ENCODE assay signal across 25 mouse cellular contexts in the genomic region with DNA sequence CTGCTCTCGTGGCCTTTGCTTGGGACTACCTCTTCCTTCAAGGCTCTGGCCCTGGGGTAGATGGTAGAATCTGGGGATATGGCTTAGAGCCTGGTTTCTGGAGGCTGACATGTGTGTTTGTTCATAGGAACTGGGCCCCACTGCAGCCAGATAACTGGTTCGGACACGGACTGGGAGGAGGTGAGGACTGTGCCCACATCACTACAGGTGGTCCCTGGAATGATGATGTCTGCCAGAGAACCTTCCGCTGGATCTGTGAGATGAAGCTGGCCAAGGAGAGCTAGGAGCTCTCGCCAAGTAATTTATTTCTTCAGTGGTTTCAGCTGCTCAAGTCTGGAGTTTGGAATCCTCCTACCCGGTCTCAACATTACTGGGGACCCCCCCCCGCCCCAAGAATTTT. TPM values are rescaled to one million over a fixed set of nuclear protein-coding genes. Genes with fewer than 3 reads are reported as not detected.
A peak's percentile ranks its signal among the peaks of the same experiment; 100 is the strongest.
DNase-seq lines count a peak whose midpoint lies in the region; ATAC-seq and TF ChIP-seq lines count a peak whose summit lies in the region.
"Had no signal": no experiment of that assay in that cellular context is flagged by ENCODE, and none has a peak within 500 bp of the region (broad histone marks: within the 10 kb centered on the region; RNA-seq: fewer than 3 reads in every experiment).

No protein-coding gene starts in this region.

- DNase-seq in midbrain, postnatal 0 days (ENCODE audit: low spot score) = peak; percentile 34
- no peak for DNase-seq in midbrain, embryonic 14.5 days
- peak; percentile 52 to 71 for DNase-seq in cerebellum, adult 2 months
- DNase-seq in cerebellum, postnatal 10 days = peak; percentile 90 to 93
- DNase-seq in forebrain, embryonic 14.5 days (ENCODE audit: low spot score) = no peak
- DNase-seq in urinary bladder, postnatal 14 days (ENCODE audit: low spot score) = no peak
- no peak for DNase-seq in hindbrain, embryonic 10.5 days (ENCODE audit: low spot score)
- DNase-seq: adrenal gland, adult 8-10 months; adrenal gland, postnatal 36 days; embryo, embryonic 11 days; gastrocnemius, postnatal 10 days; heart, adult 2 months; kidney, adult 9 months had no signal

- no peak overlapping the region for H3K4me2 ChIP-seq in midbrain, postnatal 0 days (ENCODE audit: low read depth, low read length, poor library complexity, severe bottlenecking)
- H3K4me2 ChIP-seq in midbrain, embryonic 14.5 days (ENCODE audit: low read length) = no peak overlapping the region
- H3K4me2 ChIP-seq in forebrain, embryonic 14.5 days (ENCODE audit: low read length) = no peak overlapping the region
- H3K4me2 ChIP-seq: embryonic facial prominence, embryonic 15.5 days; forebrain, embryonic 15.5 days; heart, embryonic 11.5 days; heart, embryonic 15.5 days; hindbrain, embryonic 12.5 days had no signal

- H3K27ac ChIP-seq in midbrain, postnatal 0 days (ENCODE audit: low read depth, low read length) = no peak overlapping the region
- H3K27ac ChIP-seq in midbrain, embryonic 14.5 days (replicated peaks; ENCODE audit: low read depth, low read length) = no peak overlapping the region
- H3K27ac ChIP-seq in cerebellum, adult 2 months (ENCODE audit: insufficient read depth, low read length) = no peak overlapping the region
- no peak overlapping the region for H3K27ac ChIP-seq in forebrain, embryonic 14.5 days (ENCODE audit: low read depth, low read length)
- no peak overlapping the region for H3K27ac ChIP-seq in hindbrain, embryonic 10.5 days
- H3K27ac ChIP-seq: embryonic facial prominence, embryonic 15.5 days; forebrain, embryonic 10.5 days; forebrain, embryonic 15.5 days; heart, adult 2 months; heart, embryonic 15.5 days; hindbrain, embryonic 12.5 days had no signal

- 77% methylated on average over 7 of the region's 7 CpGs for WGBS in midbrain, postnatal 0 days
- 77% methylated on average over 7 of the region's 7 CpGs for WGBS in midbrain, embryonic 14.5 days
- 25% methylated on average over 7 of the region's 7 CpGs for WGBS in cerebellum, adult 2 months
- WGBS in forebrain, embryonic 14.5 days = 76% methylated on average over 7 of the region's 7 CpGs
- WGBS in hindbrain, embryonic 10.5 days = 85% methylated on average over 7 of the region's 7 CpGs

- no peak for ATAC-seq in midbrain, postnatal 0 days (ENCODE audit: low FRiP score)
- no peak for ATAC-seq in midbrain, embryonic 14.5 days (ENCODE audit: low FRiP score, low TSS enrichment)
- no peak for ATAC-seq in forebrain, embryonic 14.5 days
- ATAC-seq: forebrain, embryonic 15.5 days; hindbrain, embryonic 16.5 days; inflammation-experienced regulatory T-cells, adult 6 months; intestine, postnatal 0 days had no signal

- no peak overlapping the region for H3K4me3 ChIP-seq in midbrain, postnatal 0 days (ENCODE audit: low read depth, low read length)
- no peak overlapping the region for H3K4me3 ChIP-seq in midbrain, embryonic 14.5 days (replicated peaks; ENCODE audit: low read depth, low read length)
- peak overlapping the region; percentile 5 for H3K4me3 ChIP-seq in cerebellum, adult 2 months (replicated peaks; ENCODE audit: insufficient read depth, low read depth, low read length)
- H3K4me3 ChIP-seq in forebrain, embryonic 14.5 days (ENCODE audit: low read depth, low read length) = no peak overlapping the region
- H3K4me3 ChIP-seq in hindbrain, embryonic 10.5 days = no peak overlapping the region
- H3K4me3 ChIP-seq: embryonic facial prominence, embryonic 15.5 days; erythroblast, embryonic 14.5 days; forebrain, embryonic 10.5 days; forebrain, embryonic 15.5 days; heart, adult 2 months; heart, embryonic 15.5 days; hindbrain, embryonic 12.5 days had no signal

- H3K4me1 ChIP-seq in midbrain, postnatal 0 days (ENCODE audit: insufficient read depth, low read length) = no peaks in the 10 kb centered on the region
- H3K4me1 ChIP-seq in midbrain, embryonic 14.5 days (ENCODE audit: control insufficient read depth, insufficient read depth, low read length) = no peaks in the 10 kb centered on the region
- peaks cover 4% of the 10 kb centered on the region; the same call in 1 of the 2 replicates for H3K4me1 ChIP-seq in cerebellum, adult 2 months (ENCODE audit: control insufficient read depth, insufficient read depth, low read length)
- H3K4me1 ChIP-seq in forebrain, embryonic 14.5 days (ENCODE audit: control insufficient read depth, insufficient read depth, low read length) = no peaks in the 10 kb centered on the region
- H3K4me1 ChIP-seq in hindbrain, embryonic 10.5 days (replicated peaks) = peaks cover 8% of the 10 kb centered on the region; the same call in 1 of the 2 replicates
- H3K4me1 ChIP-seq: embryonic facial prominence, embryonic 15.5 days; forebrain, embryonic 15.5 days; heart, embryonic 15.5 days; hindbrain, embryonic 12.5 days had no signal

- TF ChIP-seq POLR2A in cerebellum, adult 2 months (IDR thresholded peaks at IDR 0.05; ENCODE audit: borderline replicate concordance, insufficient read depth, low read length) = no peak

- H3K36me3 ChIP-seq in midbrain, postnatal 0 days (ENCODE audit: insufficient read depth, low read length) = no peaks in the 10 kb centered on the region
- no peaks in the 10 kb centered on the region for H3K36me3 ChIP-seq in midbrain, embryonic 14.5 days (ENCODE audit: control insufficient read depth, insufficient read depth, low read length)
- no peaks in the 10 kb centered on the region for H3K36me3 ChIP-seq in forebrain, embryonic 14.5 days (ENCODE audit: control insufficient read depth, insufficient read depth, low read length)
- H3K36me3 ChIP-seq in hindbrain, embryonic 10.5 days = no peaks in the 10 kb centered on the region
- H3K36me3 ChIP-seq: embryonic facial prominence, embryonic 15.5 days; forebrain, embryonic 10.5 days; forebrain, embryonic 15.5 days; heart, embryonic 15.5 days; hindbrain, embryonic 12.5 days had no signal

- no peak for TF ChIP-seq CTCF in midbrain, postnatal 0 days (IDR thresholded peaks at IDR 0.05)
- no peak for TF ChIP-seq CTCF in cerebellum, adult 2 months (IDR thresholded peaks at IDR 0.05; ENCODE audit: borderline replicate concordance, insufficient read depth, low read depth, low read length)

- H3K9ac ChIP-seq in midbrain, postnatal 0 days (replicated peaks; ENCODE audit: low read length, poor library complexity, severe bottlenecking) = no peak overlapping the region
- H3K9ac ChIP-seq in midbrain, embryonic 14.5 days (replicated peaks; ENCODE audit: low read length) = no peak overlapping the region
- no peak overlapping the region for H3K9ac ChIP-seq in forebrain, embryonic 14.5 days (ENCODE audit: low read length)
- H3K9ac ChIP-seq: embryonic facial prominence, embryonic 15.5 days; forebrain, embryonic 15.5 days; heart, embryonic 15.5 days; hindbrain, embryonic 12.5 days had no signal

- H3K9me3 ChIP-seq in midbrain, postnatal 0 days (ENCODE audit: low read length) = no peaks in the 10 kb centered on the region
- H3K9me3 ChIP-seq in midbrain, embryonic 14.5 days (ENCODE audit: control insufficient read depth, low read length) = no peaks in the 10 kb centered on the region
- H3K9me3 ChIP-seq in forebrain, embryonic 14.5 days (replicated peaks; ENCODE audit: control insufficient read depth, low read length) = no peaks in the 10 kb centered on the region
- no peaks in the 10 kb centered on the region for H3K9me3 ChIP-seq in hindbrain, embryonic 10.5 days
- H3K9me3 ChIP-seq: embryonic facial prominence, embryonic 15.5 days; forebrain, embryonic 10.5 days; forebrain, embryonic 15.5 days; heart, embryonic 15.5 days; hindbrain, embryonic 12.5 days had no signal

- H3K27me3 ChIP-seq in midbrain, postnatal 0 days (ENCODE audit: insufficient read depth, low read length) = no peaks in the 10 kb centered on the region
- no peaks in the 10 kb centered on the region for H3K27me3 ChIP-seq in midbrain, embryonic 14.5 days (ENCODE audit: control insufficient read depth, insufficient read depth, low read length)
- no peaks in the 10 kb centered on the region for H3K27me3 ChIP-seq in cerebellum, adult 2 months (ENCODE audit: control insufficient read depth, insufficient read depth, low read length)
- no peaks in the 10 kb centered on the region for H3K27me3 ChIP-seq in forebrain, embryonic 14.5 days (replicated peaks; ENCODE audit: control insufficient read depth, insufficient read depth, low read length)
- H3K27me3 ChIP-seq in hindbrain, embryonic 10.5 days (ENCODE audit: insufficient read depth, poor library complexity, severe bottlenecking) = no peaks in the 10 kb centered on the region
- H3K27me3 ChIP-seq: embryonic facial prominence, embryonic 15.5 days; forebrain, embryonic 15.5 days; hindbrain, embryonic 12.5 days had no signal

RNA-seq across cellular contexts. Expression of a gene that starts 14.3 kb away (rescaled TPM):
- 0.42 and 0.44 TPM in 2 replicates for total RNA-seq in midbrain, postnatal 0 days (2014; rRNA removed)
- polyA plus RNA-seq in midbrain, postnatal 0 days (2015; fragmentation: Nextera tagmentation; extraction: Ambion mirVana) = 0.57 and 1.3 TPM in 2 replicates
- 1.4 TPM in 1 of 2 replicates, not detected in the other for polyA plus RNA-seq in midbrain, embryonic 14.5 days (2014; fragmentation: Nextera tagmentation; extraction: Ambion mirVana)
- polyA plus RNA-seq in cerebellum, adult 2 months (2012; rRNA removed) = 1.2 and 1.4 TPM in 2 replicates
- 0.63 and 0.97 TPM in 2 replicates for polyA plus RNA-seq in forebrain, embryonic 14.5 days (2014; fragmentation: Nextera tagmentation; extraction: Ambion mirVana)
- polyA plus RNA-seq in hindbrain, embryonic 10.5 days (2016; fragmentation: Nextera tagmentation; extraction: Ambion mirVana) = 0.35 and 0.81 TPM in 2 replicates
- polyA plus RNA-seq: erythroblast, embryonic 14.5 days; forebrain, embryonic 10.5 days; heart, embryonic 11.5 days had no signal

RNA-seq across cellular contexts. Expression of a gene that starts 40.2 kb away (rescaled TPM):
- total RNA-seq in midbrain, postnatal 0 days (2014; rRNA removed) = 0.11 and 0.85 TPM in 2 replicates
- polyA plus RNA-seq in midbrain, postnatal 0 days (2015; fragmentation: Nextera tagmentation; extraction: Ambion mirVana) = 0.26 and 0.60 TPM in 2 replicates
- polyA plus RNA-seq in midbrain, embryonic 14.5 days (2014; fragmentation: Nextera tagmentation; extraction: Ambion mirVana) = 0.75 TPM in 1 of 2 replicates, not detected in the other
- 2.4 and 2.5 TPM in 2 replicates for polyA plus RNA-seq in cerebellum, adult 2 months (2012; rRNA removed)
- polyA plus RNA-seq in forebrain, embryonic 14.5 days (2014; fragmentation: Nextera tagmentation; extraction: Ambion mirVana) = 0.72 and 1.1 TPM in 2 replicates
- not detected in 2 replicates for polyA plus RNA-seq in hindbrain, embryonic 10.5 days (2016; fragmentation: Nextera tagmentation; extraction: Ambion mirVana)
- polyA plus RNA-seq: embryonic facial prominence, embryonic 11.5 days; erythroblast, embryonic 14.5 days; forebrain, embryonic 10.5 days; inflammation-experienced regulatory T-cells, adult 6 months had no signal

RNA-seq across cellular contexts. Expression of a gene that starts 42.3 kb away (rescaled TPM):
- total RNA-seq in midbrain, postnatal 0 days (2014; rRNA removed) = 22.2 and 28.2 TPM in 2 replicates
- 15.2 and 18.0 TPM in 2 replicates for polyA plus RNA-seq in midbrain, postnatal 0 days (2015; fragmentation: Nextera tagmentation; extraction: Ambion mirVana)
- polyA plus RNA-seq in midbrain, embryonic 14.5 days (2014; fragmentation: Nextera tagmentation; extraction: Ambion mirVana) = 1.5 and 3.2 TPM in 2 replicates
- polyA plus RNA-seq in cerebellum, adult 2 months (2012; rRNA removed) = 209 and 244 TPM in 2 replicates
- 0.98 and 1.1 TPM in 2 replicates for polyA plus RNA-seq in forebrain, embryonic 14.5 days (2014; fragmentation: Nextera tagmentation; extraction: Ambion mirVana)
- polyA plus RNA-seq in hindbrain, embryonic 10.5 days (2016; fragmentation: Nextera tagmentation; extraction: Ambion mirVana) = 0.93 and 1.5 TPM in 2 replicates
- total RNA-seq: gastrocnemius, postnatal 4 days had no signal
- polyA plus RNA-seq: erythroblast, embryonic 14.5 days had no signal

RNA-seq across cellular contexts. Expression of a gene that starts 50.6 kb away (rescaled TPM):
- 9.9 and 26.1 TPM in 2 replicates for total RNA-seq in midbrain, postnatal 0 days (2014; rRNA removed)
- 9.9 and 10.1 TPM in 2 replicates for polyA plus RNA-seq in midbrain, postnatal 0 days (2015; fragmentation: Nextera tagmentation; extraction: Ambion mirVana)
- 10.0 and 10.7 TPM in 2 replicates for polyA plus RNA-seq in midbrain, embryonic 14.5 days (2014; fragmentation: Nextera tagmentation; extraction: Ambion mirVana)
- 8.8 and 11.3 TPM in 2 replicates for polyA plus RNA-seq in cerebellum, adult 2 months (2012; rRNA removed)
- polyA plus RNA-seq in forebrain, embryonic 14.5 days (2014; fragmentation: Nextera tagmentation; extraction: Ambion mirVana) = 9.2 and 12.9 TPM in 2 replicates
- 15.7 and 18.0 TPM in 2 replicates for polyA plus RNA-seq in hindbrain, embryonic 10.5 days (2016; fragmentation: Nextera tagmentation; extraction: Ambion mirVana)

RNA-seq across cellular contexts. Expression of a gene that starts 59.3 kb away (rescaled TPM):
- total RNA-seq in midbrain, postnatal 0 days (2014; rRNA removed) = 3.8 and 6.8 TPM in 2 replicates
- 2.4 and 2.7 TPM in 2 replicates for polyA plus RNA-seq in midbrain, postnatal 0 days (2015; fragmentation: Nextera tagmentation; extraction: Ambion mirVana)
- polyA plus RNA-seq in midbrain, embryonic 14.5 days (2014; fragmentation: Nextera tagmentation; extraction: Ambion mirVana) = 2.5 and 4.4 TPM in 2 replicates
- 1.1 and 1.4 TPM in 2 replicates for polyA plus RNA-seq in cerebellum, adult 2 months (2012; rRNA removed)
- 4.5 and 6.3 TPM in 2 replicates for polyA plus RNA-seq in forebrain, embryonic 14.5 days (2014; fragmentation: Nextera tagmentation; extraction: Ambion mirVana)
- polyA plus RNA-seq in hindbrain, embryonic 10.5 days (2016; fragmentation: Nextera tagmentation; extraction: Ambion mirVana) = 5.5 and 5.6 TPM in 2 replicates

Comparison
In these comparisons a context has a peak if more than half of its experiments do, and no peak if none do; other contexts are left out.
1. DNase-seq: peak in midbrain, postnatal 0 days (single experiment), cerebellum, adult 2 months (2 of 2) and cerebellum, postnatal 10 days (2 of 2); none in midbrain, embryonic 14.5 days (single experiment), forebrain, embryonic 14.5 days (single experiment), urinary bladder, postnatal 14 days (single experiment) and hindbrain, embryonic 10.5 days (single experiment).
2. RNA of a gene that starts 42.3 kb away (polyA plus RNA-seq): 209 to 244 TPM in cerebellum, adult 2 months; 15.2 to 18.0 TPM in midbrain, postnatal 0 days, 1.5 to 3.2 TPM in midbrain, embryonic 14.5 days, 0.93 to 1.5 TPM in hindbrain, embryonic 10.5 days and 0.98 to 1.1 TPM in forebrain, embryonic 14.5 days; every median in the first group is over 10 times any median in the second.